Mouse (Mus musculus): ENCODE results near the gene Rnpep.

Rnpep gene

GRCm38 (mm10) chr1:135283826-135284291 lies at the start of gene Rnpep:
Rnpep (minus strand) TSS chr1:135284084.
- DNase-seq: peak; percentile 71

DNA sequence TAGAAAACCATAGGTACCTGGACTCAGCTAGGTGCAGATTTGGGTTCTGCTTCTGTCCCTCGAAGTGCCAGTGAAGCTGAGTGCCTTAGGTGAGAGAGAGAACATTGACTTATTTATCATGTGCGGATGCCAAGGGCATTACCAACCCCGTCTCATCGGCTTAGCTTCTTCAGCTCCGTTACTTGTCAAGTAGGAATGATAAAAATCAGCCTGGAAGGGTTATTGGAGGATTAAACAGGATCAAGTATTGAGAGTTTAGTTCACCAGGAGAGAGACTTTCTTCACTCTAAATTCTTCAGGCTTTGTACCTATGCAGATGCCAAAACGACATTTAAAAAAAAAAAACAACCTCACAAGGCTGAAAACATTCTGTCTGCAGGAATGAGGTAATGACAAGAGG lies 46.7 kb upstream of the Rnpep start:
- DNase-seq: no peak

GRCm38 (mm10) chr1:135328368-135328767 lies 44.5 kb upstream of the Rnpep start:
- no peak for DNase-seq

GRCm38 (mm10) chr1:135325934-135326333 lies 42.0 kb upstream of the Rnpep start:
- no peak for DNase-seq

DNA sequence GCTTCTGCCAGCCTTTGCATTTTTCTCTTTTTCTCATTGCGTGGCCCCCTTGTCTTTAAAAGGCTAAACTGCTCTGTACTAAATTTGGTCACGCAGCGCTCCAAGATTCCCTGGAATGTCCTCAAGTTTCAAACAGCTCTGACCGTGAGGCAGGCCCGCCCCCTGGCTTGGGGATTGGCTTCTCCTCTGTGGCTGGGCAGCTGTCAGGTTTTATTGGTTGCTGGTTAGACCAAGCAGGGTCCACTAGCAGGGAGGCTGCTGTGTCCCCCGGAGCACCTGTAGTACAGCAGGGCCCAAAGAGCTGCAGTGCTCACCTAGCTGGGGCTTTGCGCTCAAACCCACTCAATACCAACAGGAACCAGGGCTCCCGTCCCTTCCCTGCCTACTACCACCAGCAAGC lies 40.7 kb upstream of the Rnpep start, which contains the start of gene Lmod1:
Lmod1 (plus strand) TSS at position 237 of the 400 bp plus-strand sequence.
- DNase-seq: no peak

DNA sequence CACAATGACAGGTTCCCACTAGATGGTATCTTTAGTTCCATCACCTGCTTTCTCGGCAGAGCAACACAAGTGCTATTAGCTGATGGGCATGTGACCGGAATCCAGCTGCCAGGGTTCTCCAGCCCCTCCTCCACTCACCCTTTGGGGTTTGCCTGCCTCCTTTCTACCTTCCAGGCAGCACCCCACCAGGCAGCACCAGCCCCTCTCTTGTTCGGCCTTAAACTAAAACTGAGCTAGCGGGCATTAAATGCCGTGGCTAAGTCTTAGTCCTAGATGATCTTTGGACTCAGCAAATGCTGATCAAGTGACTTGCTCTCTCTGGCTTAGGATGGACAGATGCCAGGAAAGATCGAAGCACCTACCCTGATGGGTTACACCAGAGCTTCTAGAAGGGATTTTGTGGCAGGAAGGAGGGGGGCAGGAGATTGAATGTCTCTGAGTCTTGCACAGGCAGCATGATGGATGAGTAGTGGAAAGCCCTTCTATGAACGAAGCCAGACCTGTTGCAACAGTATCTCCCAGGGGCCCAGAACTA lies 39.5 kb upstream of the Rnpep start:
- no peak for DNase-seq

DNA sequence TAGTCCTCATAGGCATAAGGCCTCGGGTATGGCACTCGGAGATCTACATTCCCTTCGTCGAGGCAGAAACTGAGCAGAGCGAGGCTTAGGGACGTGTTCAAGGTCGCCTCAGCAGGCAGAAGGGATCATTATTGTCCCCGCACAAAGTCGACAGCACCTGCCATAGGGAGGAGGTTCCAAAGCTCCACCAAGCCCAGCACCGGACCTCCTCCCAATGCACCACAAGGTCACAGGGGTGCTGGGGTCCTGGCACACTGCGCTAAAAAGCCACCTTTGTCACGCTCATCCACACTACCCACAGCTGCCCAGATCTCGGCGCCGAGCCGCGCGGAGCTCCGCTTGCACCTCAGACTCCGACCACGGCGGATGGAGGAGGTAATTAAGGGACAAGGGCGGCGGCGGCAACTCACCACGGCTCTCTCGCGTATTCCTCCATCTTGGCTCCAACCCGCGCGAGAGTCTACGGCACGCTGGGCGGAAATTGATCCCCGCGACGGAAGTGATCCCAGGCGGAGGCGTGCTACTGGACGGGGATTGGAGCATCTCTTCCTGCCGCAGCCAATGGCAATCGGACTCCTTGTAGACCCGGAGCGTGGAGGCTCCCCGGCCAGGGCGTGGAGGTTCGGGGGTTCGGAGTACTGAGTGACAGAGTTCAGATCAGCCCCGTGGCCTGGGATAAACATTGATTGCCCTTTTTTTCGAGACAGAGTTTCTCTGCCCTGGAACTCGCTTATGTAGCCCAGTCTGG lies 29.6 kb upstream of the Rnpep start, which contains the start of gene Timm17a:
Timm17a (minus strand) TSS at position 495 of the 748 bp plus-strand sequence.
- peak; percentile 90 for DNase-seq

- no peak for DNase-seq
These were observed 28.3 kb upstream of the Rnpep start for GRCm38 (mm10) chr1:135312201-135312600.

DNA sequence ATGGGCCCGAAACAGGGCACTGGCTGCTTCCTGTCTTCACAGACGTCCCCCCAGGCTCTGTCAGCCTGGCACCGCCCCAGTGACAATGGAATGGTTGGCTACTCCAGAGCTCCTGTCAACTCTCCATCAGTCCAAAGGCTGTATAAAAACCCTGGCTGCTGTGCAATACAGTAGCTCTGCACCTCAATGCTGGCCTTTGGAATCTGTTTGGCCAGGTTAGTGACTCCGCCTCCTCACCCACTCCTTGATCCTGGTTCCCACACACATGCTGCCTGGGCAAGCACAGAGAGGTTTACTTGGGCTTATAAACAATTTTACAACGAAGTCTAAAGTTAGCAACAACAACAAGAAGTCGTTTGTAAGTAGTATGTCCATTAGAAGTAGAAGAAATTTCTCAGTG lies 27.5 kb upstream of the Rnpep start:
- no peak for DNase-seq

DNA sequence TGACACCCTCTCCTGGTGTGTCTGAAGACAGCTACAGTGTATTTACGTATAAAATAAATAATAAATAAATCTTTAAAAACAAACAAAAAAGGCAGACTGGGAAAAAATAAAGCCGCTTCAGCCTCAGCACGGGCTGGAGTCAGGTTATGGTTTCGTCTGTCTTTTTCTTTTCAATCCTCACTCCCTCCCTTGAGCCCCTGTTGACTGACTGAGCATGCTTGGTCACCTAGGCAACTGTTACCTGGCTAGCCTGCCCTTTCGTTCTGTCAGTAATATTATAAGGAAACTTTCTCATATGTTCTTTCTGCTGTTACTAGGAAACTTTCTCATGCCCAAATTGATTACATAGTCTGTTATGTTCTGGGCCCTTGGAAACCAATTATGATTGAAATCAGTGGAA lies 7.0 kb upstream of the Rnpep start:
- DNase-seq: no peak

DNA sequence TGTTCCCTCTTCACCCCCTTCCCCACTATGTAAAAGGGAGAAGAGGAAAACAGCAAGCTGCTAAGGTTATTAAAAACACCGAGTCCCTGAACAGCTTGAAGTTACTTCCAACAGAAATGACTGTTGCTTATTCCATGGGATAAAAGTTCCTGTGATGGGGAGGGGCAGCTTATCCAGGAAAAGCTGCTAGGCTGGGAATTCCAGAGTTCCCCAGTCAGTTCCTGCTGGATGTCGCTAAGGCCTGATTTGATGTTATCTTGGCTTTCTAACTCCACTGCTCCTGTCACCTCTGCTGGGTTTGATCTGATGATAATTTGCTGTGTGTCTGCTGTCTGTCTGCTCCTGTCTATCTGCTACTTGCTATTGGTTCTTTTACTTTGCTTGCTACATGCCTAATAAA lies 2.4 kb upstream of the Rnpep start:
- DNase-seq: no peak

DNA sequence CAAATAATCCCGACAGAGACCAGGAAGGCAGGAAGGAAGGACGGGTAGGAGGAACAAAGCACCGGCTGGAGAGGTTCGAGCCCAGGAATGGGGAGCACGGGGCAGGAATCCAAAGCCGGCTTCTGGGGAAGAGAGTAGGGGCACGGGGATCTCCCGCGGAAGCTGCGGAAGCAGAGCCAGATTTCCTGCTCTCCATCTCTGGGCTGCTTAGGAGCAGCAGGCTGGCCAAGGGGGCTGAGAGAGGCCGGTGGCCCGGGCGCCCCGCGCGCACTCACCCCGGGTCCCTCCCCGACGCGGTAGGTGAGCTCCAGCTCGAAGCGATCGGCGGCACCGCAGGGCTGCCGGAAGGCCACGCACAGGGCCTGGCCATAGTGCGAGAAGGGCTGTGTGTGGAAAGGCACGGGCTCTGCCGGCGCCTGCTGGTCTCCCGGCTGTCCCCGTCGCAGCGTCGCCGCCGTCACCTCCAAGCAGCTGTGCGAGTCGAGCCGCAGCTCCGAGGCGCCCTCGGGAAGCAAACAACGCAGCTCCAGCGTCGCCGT lies 528 bp downstream of the Rnpep start:
- DNase-seq: no peak

GRCm38 (mm10) chr1:135282536-135283286 lies 1.2 kb downstream of the Rnpep start:
- no peak for DNase-seq

DNA sequence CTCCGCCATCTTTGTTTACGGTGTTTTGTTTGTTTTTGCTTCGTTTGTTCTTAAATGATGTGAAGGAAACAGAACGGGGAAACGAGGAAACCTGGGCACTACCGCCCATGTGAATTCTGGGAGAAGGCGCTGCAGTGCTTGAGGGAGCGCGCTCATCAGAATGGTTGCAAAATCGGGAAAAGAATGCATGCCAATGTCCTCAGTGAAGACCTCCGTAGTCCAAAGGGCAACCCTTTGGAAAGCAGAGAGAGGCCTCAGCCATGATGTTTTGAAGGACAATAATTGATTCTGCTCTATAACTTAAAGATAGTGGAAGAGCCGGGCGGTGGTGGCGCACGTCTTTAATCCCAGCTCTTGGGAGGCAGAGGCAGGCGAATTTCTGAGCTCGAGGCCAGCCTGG lies 2.0 kb downstream of the Rnpep start:
- DNase-seq: no peak

DNA sequence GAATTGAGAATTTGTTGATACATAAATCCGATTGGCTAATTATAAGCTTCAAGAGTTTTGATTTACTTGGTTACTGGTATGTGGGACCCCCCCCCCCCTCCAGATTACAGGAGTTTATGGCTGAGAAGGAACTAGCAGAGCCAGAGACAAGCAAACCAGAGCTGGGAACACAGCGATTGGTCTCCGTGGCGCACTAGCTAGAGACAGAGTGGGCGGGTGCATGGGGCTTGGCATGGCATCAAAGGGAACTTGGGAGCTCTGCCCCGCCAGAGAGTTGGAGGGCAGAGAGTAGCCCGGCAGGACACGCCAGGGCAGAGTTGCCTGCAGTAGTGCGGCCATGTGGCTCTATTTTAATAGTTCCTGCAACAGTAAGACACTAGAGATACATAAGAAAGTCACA lies 3.2 kb downstream of the Rnpep start:
- peak; percentile 41 for DNase-seq

GRCm38 (mm10) chr1:135271371-135271770 lies 12.5 kb downstream of the Rnpep start:
- DNase-seq: no peak

- no peak for DNase-seq
These were observed 16.0 kb downstream of the Rnpep start for GRCm38 (mm10) chr1:135267663-135268446.

DNA sequence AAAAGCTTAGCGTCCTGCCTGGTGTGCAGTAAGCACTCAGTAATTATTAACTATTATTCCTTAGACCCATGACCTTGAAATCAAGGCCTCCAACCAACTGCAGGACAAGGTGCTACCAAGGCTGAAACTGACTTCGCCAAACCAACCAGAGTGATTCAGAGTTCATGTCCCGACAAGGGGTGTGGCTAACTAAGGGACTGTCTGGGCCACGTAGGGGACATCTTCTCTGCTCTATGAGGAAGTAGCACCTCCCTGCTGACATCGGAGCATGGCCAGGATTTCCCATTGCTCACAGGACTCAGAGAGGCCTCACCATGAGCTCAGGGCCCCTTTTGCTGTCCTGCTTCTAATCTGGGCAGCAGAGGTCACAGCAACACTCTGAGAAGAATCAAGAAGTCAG lies 18.1 kb downstream of the Rnpep start:
- DNase-seq: no peak

- no peak for DNase-seq
These were observed 20.6 kb downstream of the Rnpep start for GRCm38 (mm10) chr1:135263316-135263715.

- no peak for DNase-seq
These were observed 21.6 kb downstream of the Rnpep start for GRCm38 (mm10) chr1:135262329-135262728.

DNA sequence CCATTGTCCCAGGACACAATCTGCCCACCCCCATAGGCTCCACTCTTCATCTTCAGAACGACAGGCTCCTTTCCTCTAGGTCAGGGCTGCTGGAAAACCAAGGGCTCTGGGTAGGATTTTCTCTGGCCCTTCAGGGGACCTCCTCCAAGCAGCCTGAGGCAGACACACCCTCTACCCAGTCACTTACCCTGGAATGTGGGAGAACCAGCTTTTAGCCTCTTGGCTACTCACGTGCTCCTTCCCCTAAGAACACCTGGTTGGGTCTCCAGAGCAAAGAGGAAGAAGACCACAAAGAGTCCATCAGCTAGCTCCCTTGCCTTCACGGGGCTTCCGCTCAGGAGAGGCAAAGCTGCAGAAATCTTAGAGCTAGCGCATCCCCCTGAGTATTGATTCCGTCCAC lies 23.0 kb downstream of the Rnpep start:
- DNase-seq: no peak

DNA sequence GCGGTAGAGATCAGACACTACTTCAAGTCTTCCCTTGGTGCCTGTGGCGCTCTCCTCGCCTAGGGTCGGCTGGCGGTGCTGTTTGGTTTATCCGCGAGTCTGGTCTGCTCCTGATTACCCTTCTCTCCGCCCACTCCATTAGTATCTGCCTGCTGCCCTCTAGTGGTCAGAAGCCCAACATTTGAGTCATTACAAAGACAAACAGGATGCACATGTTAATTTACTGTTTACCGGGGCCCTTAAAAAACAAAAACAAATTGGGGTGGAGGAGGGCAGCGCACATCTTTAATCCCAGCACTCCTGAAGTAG lies 24.8 kb downstream of the Rnpep start:
- DNase-seq: peak; percentile 84
